Mouse (Mus musculus): ENCODE results near the gene Zfp941. TPM values are rescaled to one million over a fixed set of nuclear protein-coding genes. Genes with fewer than 3 reads are reported as not detected.

Gene Zfp941
- total and polyA plus RNA-seq, 3 experiments, result 0.34 TPM; not detected in 2

DNA sequence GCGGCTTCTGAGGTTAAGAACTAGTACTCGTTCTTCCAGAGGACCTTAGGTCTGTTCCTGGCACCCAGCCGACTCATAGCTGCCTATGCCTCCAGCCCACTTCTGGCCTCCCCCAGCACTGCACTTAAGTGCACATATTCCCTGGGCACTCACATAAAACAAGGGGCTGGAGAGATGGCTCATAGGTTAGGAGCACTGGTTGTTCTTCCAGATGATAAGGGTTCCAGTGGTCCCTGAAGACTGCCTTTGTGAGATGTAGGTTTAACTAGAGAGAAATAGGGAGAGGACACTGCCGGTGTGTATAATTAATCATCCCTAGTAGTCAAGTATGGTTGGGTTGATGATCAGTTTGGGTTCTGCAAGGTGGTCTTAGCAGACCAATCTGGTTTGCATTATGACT, 753 bp upstream of the Zfp941 start:
- in situ Hi-C loops (cut with MboI; ENCODE audit: low pct_ligation_motif_present, low pct_unique_long_range_greater_than_20kb, low sequenced_read_pairs), result no loop called here
- H3K27me3 ChIP-seq (replicated peaks), result peaks cover 85% of the 10 kb centered on the region
- DNase-seq (ENCODE audit: extremely low read depth), result no peak

GRCm38 (mm10) chr7:140821305-140821652, 699 bp downstream of the Zfp941 start:
- no peak for DNase-seq (ENCODE audit: extremely low read depth)
- Histone ChIP-seq H3K9me3 (replicated peaks; ENCODE audit: low read length) (no peaks in the 10 kb centered on the region), H3K27me3 (replicated peaks) (peaks cover 85% of the 10 kb centered on the region), H3K9ac (ENCODE audit: insufficient read depth, low read depth) (no peak overlapping the region), H3K4me1 (ENCODE audit: control insufficient read depth in 1 of 2, insufficient read depth in 2 of 2) (no peaks in the 10 kb centered on the region), H3K4me2 (ENCODE audit: insufficient read depth, low read depth, poor library complexity, severe bottlenecking) (no peak overlapping the region), H3K27ac (ENCODE audit: insufficient read depth, low read depth) (no peak overlapping the region), H3K79me2 (replicated peaks; ENCODE audit: control insufficient read depth, extremely low read depth, insufficient read depth, poor library complexity, severe bottlenecking) (no peaks in the 10 kb centered on the region), H3K36me3 (replicated peaks in 1 of 2; ENCODE audit: control insufficient read depth in 1 of 2, insufficient read depth in 1 of 2, low read length in 1 of 2) (no peaks in the 10 kb centered on the region), H3K4me3 (replicated peaks in 1 of 3; ENCODE audit: low read depth in 2 of 3, low read length in 2 of 3, poor library complexity in 1 of 3) (no peak overlapping the region)
- TF ChIP-seq SIN3A (IDR thresholded peaks at IDR 0.05; ENCODE audit: low read length) (no peak), ETS1 (conservative IDR thresholded peaks at IDR 0.05; ENCODE audit: low read depth, low read length) (no peak), ZC3H11A (IDR thresholded peaks at IDR 0.05; ENCODE audit: low read depth, low read length) (no peak), MEF2A (IDR thresholded peaks at IDR 0.05; ENCODE audit: borderline replicate concordance, low read depth, low read length) (no peak), ELF1 (IDR thresholded peaks at IDR 0.05; ENCODE audit: low read depth, low read length) (no peak), NRF1 (IDR thresholded peaks at IDR 0.05; ENCODE audit: low read depth, low read length) (no peak), ZKSCAN1 (IDR thresholded peaks at IDR 0.05; ENCODE audit: borderline replicate concordance, low read depth, low read length) (no peak), MXI1 (IDR thresholded peaks at IDR 0.05; ENCODE audit: low read depth, low read length) (no peak), SMC3 (IDR thresholded peaks at IDR 0.05; ENCODE audit: low read depth, low read length) (no peak), E2F4 (IDR thresholded peaks at IDR 0.05; ENCODE audit: insufficient replicate concordance, low read depth, low read length) (no peak), EP300 (IDR thresholded peaks at IDR 0.05; ENCODE audit: low read length) (no peak), USF1 (IDR thresholded peaks at IDR 0.05; ENCODE audit: low read depth, low read length) (no peak), POLR2AphosphoS2 (IDR thresholded peaks at IDR 0.05; ENCODE audit: low read depth, low read length) (no peak)
- dilution Hi-C loops (cut with MboI; ENCODE audit: extremely low pct_ligation_motif_present, extremely low pct_unique_long_range_greater_than_20kb, low sequenced_read_pairs) (no loop called here), in situ Hi-C loops (cut with MboI; ENCODE audit: low pct_ligation_motif_present, low pct_unique_long_range_greater_than_20kb, low sequenced_read_pairs) (no loop called here)

More for the DNA sequence above, 753 bp upstream of the Zfp941 start:
- H3K4me3 ChIP-seq (replicated peaks in 1 of 3; ENCODE audit: low read depth in 2 of 3, low read length in 2 of 3, poor library complexity in 1 of 3), result no peak overlapping the region
- H3K27ac ChIP-seq (ENCODE audit: insufficient read depth, low read depth), result no peak overlapping the region
- TF ChIP-seq GABPA (IDR thresholded peaks at IDR 0.05; ENCODE audit: insufficient replicate concordance, low read depth, low read length) (no peak), CHD2 (IDR thresholded peaks at IDR 0.05; ENCODE audit: low read length) (no peak), JUN (IDR thresholded peaks at IDR 0.05; ENCODE audit: insufficient read depth, low read depth, low read length) (no peak), E2F4 (IDR thresholded peaks at IDR 0.05; ENCODE audit: insufficient replicate concordance, low read depth, low read length) (no peak), USF1 (IDR thresholded peaks at IDR 0.05; ENCODE audit: low read depth, low read length) (no peak), BHLHE40 (IDR thresholded peaks at IDR 0.05; ENCODE audit: low read depth, low read length) (no peak), KAT2A (IDR thresholded peaks at IDR 0.05; ENCODE audit: insufficient replicate concordance, low read length) (no peak), POLR2A (IDR thresholded peaks at IDR 0.05; ENCODE audit: low read depth, low read length) (no peak), ZMIZ1 (IDR thresholded peaks at IDR 0.05; ENCODE audit: low read depth, low read length) (no peak), CTCF (conservative IDR thresholded peaks at IDR 0.05 in 1 of 2, IDR thresholded peaks at IDR 0.05 in 1 of 2; ENCODE audit: low read depth in 2 of 2, low read length in 2 of 2) (no peak), MXI1 (IDR thresholded peaks at IDR 0.05; ENCODE audit: low read depth, low read length) (no peak), SIN3A (IDR thresholded peaks at IDR 0.05; ENCODE audit: low read length) (no peak), ZNF384 (IDR thresholded peaks at IDR 0.05; ENCODE audit: low read depth, low read length) (no peak), ZC3H11A (IDR thresholded peaks at IDR 0.05; ENCODE audit: low read depth, low read length) (no peak), ZKSCAN1 (IDR thresholded peaks at IDR 0.05; ENCODE audit: borderline replicate concordance, low read depth, low read length) (no peak), MYC (IDR thresholded peaks at IDR 0.05; ENCODE audit: low read depth, low read length) (no peak), USF2 (conservative IDR thresholded peaks at IDR 0.05; ENCODE audit: low read depth, low read length) (no peak)
- H3K9ac ChIP-seq (ENCODE audit: insufficient read depth, low read depth), result no peak overlapping the region
- dilution Hi-C loops (cut with MboI; ENCODE audit: extremely low pct_ligation_motif_present, extremely low pct_unique_long_range_greater_than_20kb, low sequenced_read_pairs), result no loop called here
- no peaks in the 10 kb centered on the region for H3K9me3 ChIP-seq (replicated peaks; ENCODE audit: low read length)
- no peak overlapping the region for H3K4me2 ChIP-seq (ENCODE audit: insufficient read depth, low read depth, poor library complexity, severe bottlenecking)
- H3K79me2 ChIP-seq (replicated peaks; ENCODE audit: control insufficient read depth, extremely low read depth, insufficient read depth, poor library complexity, severe bottlenecking), result no peaks in the 10 kb centered on the region
- no peaks in the 10 kb centered on the region for H3K36me3 ChIP-seq (replicated peaks in 1 of 2; ENCODE audit: control insufficient read depth in 1 of 2, insufficient read depth in 1 of 2, low read length in 1 of 2)
- H3K4me1 ChIP-seq (ENCODE audit: control insufficient read depth in 1 of 2, insufficient read depth in 2 of 2), result no peaks in the 10 kb centered on the region

Measured in CH12.LX (cell line).